Mouse (Mus musculus) testis, adult 2 months (tissue): Measurements from ENCODE around the gene Gm49403.

Experiments
- CTCF ChIP-seq: fragments of 200-500 bp; IDR thresholded peaks from 2 replicates; pipeline ENCODE4 v1.5.1; 2012; ENCODE audit warnings: low read depth, mild to moderate bottlenecking, inconsistent platforms, low read length, moderate library complexity; ENCODE audit not compliant: control insufficient read depth, insufficient read depth, insufficient replicate concordance
- POLR2A ChIP-seq: fragments of 200-500 bp; IDR thresholded peaks from 2 replicates; pipeline ENCODE4 v1.6.1; 2012; ENCODE audit warnings: low read depth, mild to moderate bottlenecking, inconsistent platforms, low read length, moderate library complexity; ENCODE audit not compliant: control insufficient read depth

GRCm38 (mm10) chr19:8920836-8921291 lies 37.1 kb downstream of the Gm49403 start:
- TF ChIP-seq CTCF (no peak), POLR2A (no peak)
